Mouse (Mus musculus): ENCODE measurements at regions not wholly inside any gene's neighbourhood (a gene's known extent, or its start where the extent isn't known, plus 50 kb on each side); places are given as distances from the start of the nearest gene placed in this dataset.

GRCm38 (mm10) chr19:37831406-37831805 is 133.8 kb downstream of the Cyp26a1 start:
- in situ Hi-C loops (cut with MboI, MseI): no loop called here

GRCm38 (mm10) chr19:37836900-37837299 is 139.3 kb downstream of the Cyp26a1 start:
- in situ Hi-C loops (cut with MboI, MseI): no loop called here

Data from T-helper 17 cell (primary cell).